Mouse (Mus musculus): ENCODE data around the gene Itga10.
"Not testable (repeated sequence)": the region's sequence is repeated elsewhere in the genome, so short reads cannot be mapped to it uniquely, and the experiment has no call there.

Itga10 gene

GRCm38 (mm10) chr3:96645018-96645649, at the start of gene Itga10:
TSS of gene Itga10 (plus strand) at chr3:96645584.
- DNase-seq (ENCODE audit: low spot score in 2 of 2): no peak

- DNase-seq (ENCODE audit: low spot score in 2 of 2): no peak
Measured at GRCm38 (mm10) chr3:96595661-96596060, 49.7 kb upstream of the Itga10 start.

- no peak for DNase-seq (ENCODE audit: low spot score in 2 of 2)
Measured at GRCm38 (mm10) chr3:96596228-96596707, 49.1 kb upstream of the Itga10 start, which contains the start of gene Ankrd34a. TSS of gene Ankrd34a (plus strand) at chr3:96596636.

GRCm38 (mm10) chr3:96596855-96597254, 48.5 kb upstream of the Itga10 start:
- no peak for DNase-seq (ENCODE audit: low spot score in 2 of 2)

- no peak for DNase-seq (ENCODE audit: low spot score in 2 of 2)
Measured at GRCm38 (mm10) chr3:96597435-96597891, 47.9 kb upstream of the Itga10 start.

- no peak for DNase-seq (ENCODE audit: low spot score in 2 of 2)
Measured at GRCm38 (mm10) chr3:96598156-96599068, 47.0 kb upstream of the Itga10 start.

GRCm38 (mm10) chr3:96599069-96599393, 46.4 kb upstream of the Itga10 start:
- DNase-seq (ENCODE audit: low spot score in 2 of 2): no peak

GRCm38 (mm10) chr3:96599411-96599810, 46.0 kb upstream of the Itga10 start:
- no peak for DNase-seq (ENCODE audit: low spot score in 2 of 2)

- peak; percentile 83 to 85 for DNase-seq (ENCODE audit: low spot score in 2 of 2)
Measured at GRCm38 (mm10) chr3:96600639-96601250, 44.6 kb upstream of the Itga10 start, which contains the start of gene Lix1l. TSS of gene Lix1l (plus strand) at chr3:96601149.

- no peak for DNase-seq (ENCODE audit: low spot score in 2 of 2)
Measured at GRCm38 (mm10) chr3:96601251-96601787, 44.1 kb upstream of the Itga10 start.

- DNase-seq (ENCODE audit: low spot score in 2 of 2): no peak
Measured at GRCm38 (mm10) chr3:96601941-96602703, 43.3 kb upstream of the Itga10 start.

GRCm38 (mm10) chr3:96602704-96603084, 42.7 kb upstream of the Itga10 start:
- no peak for DNase-seq (ENCODE audit: low spot score in 2 of 2)

- DNase-seq (ENCODE audit: low spot score in 2 of 2): no peak
Measured at GRCm38 (mm10) chr3:96603311-96603710, 42.1 kb upstream of the Itga10 start.

GRCm38 (mm10) chr3:96606007-96606406, 39.4 kb upstream of the Itga10 start:
- not testable (repeated sequence) for DNase-seq (ENCODE audit: low spot score in 2 of 2)

- no peak for DNase-seq (ENCODE audit: low spot score in 2 of 2)
Measured at GRCm38 (mm10) chr3:96606618-96607017, 38.8 kb upstream of the Itga10 start.

- DNase-seq (ENCODE audit: low spot score in 2 of 2): no peak
Measured at GRCm38 (mm10) chr3:96617941-96618340, 27.4 kb upstream of the Itga10 start.

- no peak for DNase-seq (ENCODE audit: low spot score in 2 of 2)
Measured at GRCm38 (mm10) chr3:96623201-96623600, 22.2 kb upstream of the Itga10 start.

GRCm38 (mm10) chr3:96629729-96630600, 15.4 kb upstream of the Itga10 start, which contains the start of gene Rbm8a:
TSS of gene Rbm8a (plus strand) at chr3:96629933.
- peak; percentile 91 to 93 for DNase-seq (ENCODE audit: low spot score in 2 of 2)

GRCm38 (mm10) chr3:96632058-96632457, 13.3 kb upstream of the Itga10 start:
- DNase-seq (ENCODE audit: low spot score in 2 of 2): no peak

- DNase-seq (ENCODE audit: low spot score in 2 of 2): no peak
Measured at GRCm38 (mm10) chr3:96634015-96634414, 11.4 kb upstream of the Itga10 start.

All from thymus, postnatal 10 days (tissue).